Mouse (Mus musculus): ENCODE data around the gene Prpf4.

Gene Prpf4

DNA sequence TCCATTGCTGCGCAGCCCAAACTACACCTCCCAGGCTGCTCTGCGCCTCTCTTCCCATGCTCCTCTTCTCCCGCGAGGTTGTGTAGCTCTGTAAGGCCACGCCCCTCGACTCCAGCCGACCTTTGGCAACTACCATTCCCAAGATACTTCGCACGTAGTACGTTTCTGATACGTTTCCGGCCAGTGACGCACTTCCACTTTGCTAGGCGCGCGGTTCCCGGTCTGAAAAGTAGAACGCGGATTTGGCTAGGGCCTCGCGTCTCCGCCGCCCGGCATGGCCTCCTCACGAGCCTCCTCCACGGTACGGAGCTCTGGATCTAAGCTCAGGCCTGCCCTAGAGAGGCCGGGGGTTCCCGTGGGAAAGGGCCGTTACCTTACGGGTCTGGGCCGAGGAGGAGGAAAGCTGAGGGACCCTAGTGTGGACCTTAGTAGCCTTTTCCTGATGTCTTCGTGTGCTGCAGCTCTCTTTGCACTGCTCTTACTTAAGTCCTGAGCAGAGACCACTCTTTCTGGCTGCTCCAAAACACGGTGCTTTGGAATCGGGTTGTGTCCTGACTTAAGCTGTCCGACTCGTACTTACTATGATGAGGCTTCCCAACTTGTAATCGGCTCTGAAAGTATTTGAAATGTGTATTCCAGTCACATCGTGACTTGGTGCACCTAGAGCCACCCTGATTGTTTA, at the start of gene Prpf4, which contains the start of gene Cdc26:
Prpf4 (plus strand) TSS at position 197 of the 682 bp plus-strand sequence.
Cdc26 (minus strand) TSS at position 42 of the 682 bp plus-strand sequence.
- in situ Hi-C loops (cut with MboI, MseI), result loop anchor here in 1 of 2 experiments (5.0 kb wide), 1 partner anchor 46 kb away; the partner anchor contains the start of genes Fkbp15 and Slc31a1

GRCm38 (mm10) chr4:62359256-62359775, 49.3 kb upstream of the Prpf4 start:
- in situ Hi-C loops (cut with MboI, MseI), result no loop called here

DNA sequence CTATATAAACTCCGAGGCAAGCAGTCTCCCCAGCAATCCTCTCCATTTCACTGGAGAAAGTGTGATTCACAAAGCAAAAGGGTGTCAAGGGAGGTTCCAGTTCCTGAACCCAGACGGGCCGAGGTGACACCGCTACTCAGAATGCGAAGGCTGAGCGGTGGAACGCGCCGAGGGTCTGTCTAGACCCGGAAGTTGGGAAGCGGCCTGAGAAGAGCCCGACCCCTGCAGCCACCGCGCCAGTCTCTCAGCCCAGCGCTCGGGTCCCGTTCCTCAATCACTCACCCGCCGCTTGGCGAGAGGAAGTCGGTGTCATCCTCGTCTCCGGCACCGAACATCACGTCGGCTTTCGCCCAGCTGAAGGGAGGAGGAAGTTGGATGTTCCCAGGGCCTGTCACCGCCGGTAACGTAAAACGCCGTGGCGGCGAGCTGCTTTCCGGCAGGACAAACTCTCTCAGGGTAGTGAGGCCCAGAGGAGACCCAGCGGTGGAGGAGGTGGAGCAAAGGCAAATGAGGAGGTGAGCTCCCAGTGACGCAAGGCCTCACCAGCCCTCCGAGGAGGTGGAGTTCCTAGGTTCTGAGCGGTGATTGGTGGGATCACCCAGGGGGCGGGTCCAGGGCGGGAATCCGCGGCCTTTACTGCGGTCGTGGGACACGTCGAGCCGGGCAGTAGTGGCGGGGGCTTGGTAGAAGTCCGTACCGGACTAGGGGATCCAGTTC, 48.4 kb upstream of the Prpf4 start, which contains the start of the genes Fkbp15 and Slc31a1:
Fkbp15 (minus strand) TSS at position 461 of the 717 bp plus-strand sequence.
Slc31a1 (plus strand) TSS at position 640 of the 717 bp plus-strand sequence.
- in situ Hi-C loops (cut with MboI, MseI), result loop anchor here in 1 of 2 experiments (5.0 kb wide), 1 partner anchor 47 kb away; the partner anchor contains the start of genes Cdc26 and Prpf4

GRCm38 (mm10) chr4:62360805-62361455, 47.7 kb upstream of the Prpf4 start:
- in situ Hi-C loops (cut with MboI, MseI), result loop anchor here in 1 of 2 experiments (5.0 kb wide), 1 partner anchor 46 kb away; the partner anchor contains the start of genes Cdc26 and Prpf4

- in situ Hi-C loops (cut with MboI, MseI), result loop anchor here in 1 of 2 experiments (5.0 kb wide), 1 partner anchor 46 kb away; the partner anchor contains the start of genes Cdc26 and Prpf4
Measured at GRCm38 (mm10) chr4:62361571-62361970, 47.0 kb upstream of the Prpf4 start.

DNA sequence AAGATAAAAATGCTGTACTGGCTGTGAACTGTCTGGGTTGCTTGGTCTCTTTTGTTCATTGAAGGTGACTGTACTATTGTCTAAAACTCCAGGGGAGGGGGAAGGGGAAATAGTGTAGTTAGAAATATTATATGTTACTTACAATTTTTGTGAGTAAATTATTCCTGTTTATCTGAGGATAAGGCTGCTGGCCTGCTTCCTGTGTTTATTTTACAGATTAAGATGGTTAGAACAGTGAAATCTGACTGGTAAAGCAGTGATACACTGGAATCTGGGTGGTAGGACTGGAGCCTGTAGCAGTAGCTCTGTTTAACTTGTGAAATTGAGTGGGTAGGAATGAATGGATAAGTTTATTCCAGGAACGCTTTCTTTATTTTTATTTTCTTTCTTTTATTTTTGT, 46.6 kb upstream of the Prpf4 start:
- in situ Hi-C loops (cut with MboI, MseI), result loop anchor here in 1 of 2 experiments (5.0 kb wide), 1 partner anchor 45 kb away; the partner anchor contains the start of genes Cdc26 and Prpf4

DNA sequence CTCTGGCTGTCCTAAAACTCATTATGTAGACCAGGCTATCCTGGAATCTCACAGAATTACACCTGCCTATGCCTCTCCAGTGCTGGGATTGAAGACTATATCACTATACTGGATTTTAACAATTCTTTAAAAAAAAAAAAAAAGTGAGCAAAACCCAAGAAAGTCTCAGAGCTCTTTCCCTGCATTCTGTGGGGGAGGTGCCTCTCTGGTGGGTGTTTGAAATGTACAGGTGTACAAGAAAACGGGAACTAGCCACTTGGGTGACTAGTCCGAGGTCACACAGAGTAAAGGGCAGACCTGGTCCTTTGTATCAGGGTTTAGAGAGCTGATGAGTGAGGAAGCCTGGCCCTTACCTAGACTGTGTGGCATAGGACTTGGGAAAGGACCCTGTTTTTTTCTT, 46.2 kb upstream of the Prpf4 start:
- in situ Hi-C loops (cut with MboI, MseI), result loop anchor here in 1 of 2 experiments (5.0 kb wide), 1 partner anchor 45 kb away; the partner anchor contains the start of genes Cdc26 and Prpf4

DNA sequence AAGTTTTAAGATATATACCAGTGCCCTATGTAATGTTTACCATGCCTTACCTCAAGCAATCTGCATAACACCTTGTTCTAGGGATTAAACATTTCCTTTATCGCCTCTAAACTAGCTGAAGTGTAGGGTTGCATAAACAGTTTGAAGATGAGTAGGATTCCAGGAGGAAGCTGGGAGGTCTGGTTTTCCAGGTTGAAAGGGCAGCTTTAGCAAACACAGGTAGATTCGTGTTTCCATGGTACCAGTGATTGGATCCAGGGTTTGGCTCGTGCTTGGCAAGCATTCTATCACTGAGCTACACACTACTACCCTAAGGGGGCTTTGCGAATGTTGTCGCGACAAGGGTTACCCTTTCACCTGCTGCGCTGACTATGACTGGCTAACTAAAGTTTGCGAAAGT, 44.3 kb upstream of the Prpf4 start:
- in situ Hi-C loops (cut with MboI, MseI), result loop anchor here in 1 of 2 experiments (5.0 kb wide), 1 partner anchor 43 kb away; the partner anchor contains the start of genes Cdc26 and Prpf4

DNA sequence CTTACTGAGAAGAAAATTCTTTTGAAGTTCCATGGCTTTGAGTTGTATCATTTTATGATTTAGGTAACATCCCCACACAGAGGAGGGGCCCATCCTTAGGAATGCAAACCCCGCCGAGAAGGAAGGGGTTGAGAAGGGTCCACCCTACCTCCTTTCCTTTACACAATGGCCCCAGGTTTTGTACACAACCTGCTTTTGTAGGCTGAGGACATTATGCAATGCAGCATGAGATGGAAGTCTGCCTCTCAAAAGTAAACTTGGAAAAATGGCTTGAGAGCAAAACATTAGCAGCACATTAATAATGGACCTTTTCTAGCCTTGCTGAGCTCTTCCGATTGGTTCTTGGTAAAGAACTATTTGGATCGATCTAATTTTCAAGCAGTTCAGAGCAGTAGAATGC, 42.3 kb upstream of the Prpf4 start:
- in situ Hi-C loops (cut with MboI, MseI), result no loop called here

GRCm38 (mm10) chr4:62367586-62367985, 41.0 kb upstream of the Prpf4 start:
- in situ Hi-C loops (cut with MboI, MseI), result no loop called here

DNA sequence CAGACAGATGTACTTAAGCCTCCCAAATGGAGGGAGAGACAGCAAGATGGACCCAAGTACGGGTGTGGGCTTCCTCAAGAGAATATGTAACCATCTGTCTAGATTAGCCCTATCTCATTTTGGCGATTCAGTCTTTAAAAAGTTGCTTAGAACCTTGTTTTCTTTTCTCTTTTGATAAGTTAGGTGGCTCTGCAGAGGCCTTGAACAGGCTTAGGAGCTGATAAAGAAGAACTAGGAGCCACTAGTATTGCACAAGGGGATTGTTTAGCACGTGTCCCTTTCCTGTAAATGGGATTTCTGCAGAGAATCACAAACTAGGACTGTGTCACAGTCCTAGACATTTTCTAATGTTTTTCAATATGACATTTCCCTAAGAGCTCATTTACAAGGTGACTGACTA, 39.5 kb upstream of the Prpf4 start:
- in situ Hi-C loops (cut with MboI, MseI), result no loop called here

DNA sequence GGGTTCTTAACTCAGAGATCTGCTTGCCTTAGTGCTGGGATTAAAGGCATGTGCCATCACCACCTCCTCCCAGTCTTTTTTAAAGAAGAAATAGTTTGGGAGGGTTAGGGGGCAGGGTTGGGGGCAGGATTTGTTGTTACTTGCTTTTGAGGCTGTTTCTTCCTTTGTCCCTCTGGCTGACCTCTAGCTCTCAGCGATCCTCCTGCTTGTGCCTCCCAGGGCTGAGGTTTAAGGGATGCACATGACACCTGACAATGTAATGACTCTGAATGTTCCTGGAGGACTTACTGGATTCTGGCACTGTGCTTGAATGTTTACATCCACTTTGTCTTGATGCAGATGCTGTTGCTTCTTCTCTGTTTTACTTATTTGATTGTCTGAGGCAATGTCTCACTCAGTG, 36.2 kb upstream of the Prpf4 start:
- in situ Hi-C loops (cut with MboI, MseI), result no loop called here

DNA sequence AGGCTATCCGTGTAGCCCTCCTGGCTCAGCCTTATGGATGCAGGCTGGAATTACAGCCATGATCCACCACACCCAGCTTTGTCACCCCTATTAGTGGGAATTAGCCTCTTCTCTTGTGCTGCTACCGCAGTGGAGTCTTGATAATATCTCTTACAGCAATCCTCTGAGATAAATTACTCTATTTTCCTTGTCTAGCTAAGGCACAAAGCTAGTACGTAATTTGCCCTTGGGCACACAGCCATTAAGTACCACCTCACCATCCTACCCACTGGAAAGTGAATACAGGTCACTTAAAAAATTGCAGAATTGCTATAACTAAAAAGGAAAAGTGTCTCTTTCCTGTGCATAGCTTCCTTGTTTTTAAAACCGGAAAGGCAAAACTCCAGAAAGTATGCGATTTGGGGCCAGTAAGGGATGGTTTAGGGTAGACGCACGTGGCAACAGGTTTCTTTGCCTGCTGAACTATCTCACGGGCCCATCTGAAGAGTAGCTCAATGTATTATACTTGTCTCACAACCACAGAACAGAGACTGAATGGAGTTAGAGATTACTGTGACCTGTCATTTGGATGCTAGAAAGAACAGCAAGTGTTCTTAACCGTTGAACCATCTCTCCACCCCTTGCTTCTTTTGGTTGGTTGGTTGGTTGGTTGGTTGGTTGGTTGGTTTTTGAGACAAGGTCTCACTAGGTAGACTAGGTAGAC, 35.6 kb upstream of the Prpf4 start:
- in situ Hi-C loops (cut with MboI, MseI), result no loop called here

DNA sequence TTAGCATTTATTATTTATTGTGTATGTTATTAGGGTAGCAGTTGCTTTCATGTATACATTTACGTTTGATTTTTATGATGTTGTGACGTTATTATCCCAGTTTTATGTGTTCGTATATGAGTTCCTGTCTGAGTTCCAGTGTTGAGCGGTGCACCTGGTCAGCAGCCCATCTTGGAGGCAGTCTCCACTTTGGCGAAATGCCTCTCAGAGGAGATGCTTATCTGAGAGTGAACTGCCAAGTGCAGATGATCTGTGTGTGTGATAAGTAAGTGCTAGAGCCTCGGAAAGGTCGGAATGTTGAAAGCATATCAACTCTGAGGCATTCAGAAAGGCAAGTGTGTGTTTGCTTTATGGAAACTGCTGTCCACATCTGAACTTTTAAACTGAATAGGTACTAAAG, 34.9 kb upstream of the Prpf4 start:
- in situ Hi-C loops (cut with MboI, MseI), result no loop called here

GRCm38 (mm10) chr4:62374342-62374741, 34.3 kb upstream of the Prpf4 start:
- in situ Hi-C loops (cut with MboI, MseI), result no loop called here

DNA sequence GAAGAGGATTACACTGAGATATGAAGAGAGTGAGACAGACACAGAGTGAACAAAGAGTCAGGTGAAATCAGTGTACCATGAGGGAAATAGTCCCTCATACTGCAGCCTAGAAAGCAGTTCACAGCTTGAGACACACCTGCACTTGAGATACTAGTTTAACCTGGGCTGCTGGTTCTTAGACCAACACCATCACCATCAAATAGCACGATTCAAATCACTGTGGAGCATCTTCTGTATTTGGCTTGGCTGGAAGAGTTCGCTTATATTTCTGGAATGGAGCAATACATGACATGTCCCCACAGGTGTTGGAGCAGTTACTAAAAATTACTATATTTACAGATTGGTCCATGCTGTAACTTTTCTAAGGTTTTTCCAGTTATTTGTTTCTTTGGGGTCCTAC, 32.5 kb upstream of the Prpf4 start:
- in situ Hi-C loops (cut with MboI, MseI), result no loop called here

DNA sequence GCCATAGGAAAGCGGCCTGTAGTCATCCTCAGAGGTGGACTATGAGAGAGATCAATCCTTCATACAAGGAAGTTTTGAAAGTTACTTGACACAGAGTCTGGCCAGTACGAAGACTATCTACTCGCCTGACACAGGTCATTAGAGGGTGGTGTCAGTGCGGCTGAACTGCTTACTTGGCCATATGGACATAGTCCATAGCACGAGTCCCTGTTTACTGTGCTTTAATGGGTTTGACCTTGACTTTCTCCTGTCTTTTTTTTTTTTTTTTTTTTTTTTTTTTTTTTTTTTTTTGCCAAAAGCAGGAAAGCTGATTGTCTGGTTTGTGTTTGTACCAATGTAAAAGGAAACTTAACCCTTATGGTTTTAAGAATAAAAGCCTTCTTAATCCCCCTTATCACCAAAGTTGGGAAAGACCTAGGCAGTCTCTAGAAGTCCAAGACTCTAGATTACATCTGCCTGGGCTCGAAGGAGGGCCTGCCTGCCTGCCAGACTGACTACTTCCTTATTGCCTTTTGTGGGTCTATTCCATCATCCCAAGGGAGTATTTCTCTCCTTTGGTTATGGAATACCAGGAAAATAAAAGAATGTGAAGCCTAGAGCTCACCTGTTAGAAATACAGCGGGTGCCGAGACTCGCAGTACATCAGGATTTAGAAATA, 28.7 kb upstream of the Prpf4 start:
- in situ Hi-C loops (cut with MboI, MseI), result no loop called here

GRCm38 (mm10) chr4:62383207-62383606, 25.4 kb upstream of the Prpf4 start:
- in situ Hi-C loops (cut with MboI, MseI), result no loop called here

DNA sequence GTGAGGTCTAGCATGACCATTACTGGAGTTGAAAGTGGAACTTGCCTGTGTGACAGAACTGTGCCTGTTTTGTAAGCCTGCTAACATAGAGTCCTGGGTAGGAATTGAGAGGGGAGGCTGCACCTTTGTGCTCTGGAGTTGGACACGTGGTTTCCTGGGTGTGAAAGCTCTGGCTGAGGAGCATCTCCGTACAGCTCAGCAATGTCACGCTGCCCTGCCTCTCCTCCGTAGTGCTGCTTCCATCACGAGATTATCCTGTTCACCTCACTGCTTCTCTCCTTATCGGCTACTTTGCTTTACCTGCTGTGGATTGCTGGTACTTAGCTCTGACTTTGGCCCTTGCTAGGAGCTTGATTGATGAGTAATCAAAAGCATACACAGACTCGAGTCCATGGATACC, 24.8 kb upstream of the Prpf4 start:
- in situ Hi-C loops (cut with MboI, MseI), result no loop called here

DNA sequence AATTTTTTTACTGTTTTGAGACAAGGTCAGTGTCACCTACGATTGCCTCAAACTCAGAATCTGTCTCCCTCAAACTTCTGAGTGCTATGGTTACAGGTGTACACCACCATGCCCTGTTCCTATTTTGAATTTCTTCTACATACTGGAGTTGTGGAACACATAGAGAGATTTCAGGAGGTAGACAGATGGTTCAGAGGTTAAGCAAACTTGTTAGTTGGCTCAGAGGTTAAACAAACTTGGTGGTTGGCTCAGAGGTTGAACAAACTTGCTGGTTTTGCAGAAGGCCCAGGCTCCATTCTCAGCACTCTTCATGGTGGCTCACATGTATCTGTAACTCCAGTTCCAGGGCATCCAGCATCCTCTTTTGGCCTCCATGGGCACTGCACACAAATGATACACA, 24.4 kb upstream of the Prpf4 start:
- in situ Hi-C loops (cut with MboI, MseI), result no loop called here

Data from T-helper 17 cell (primary cell).